Mouse (Mus musculus): ENCODE measurements around the gene Zfp992. TPM values are rescaled to one million over a fixed set of nuclear protein-coding genes. Genes with fewer than 3 reads are reported as not detected.
"Not testable (repeated sequence)": the region's sequence is repeated elsewhere in the genome, so short reads cannot be mapped to it uniquely, and the experiment has no call there.

Zfp992 gene
- polyA plus RNA-seq, 1 experiment from 2014 or later, result 1.8 TPM

DNA sequence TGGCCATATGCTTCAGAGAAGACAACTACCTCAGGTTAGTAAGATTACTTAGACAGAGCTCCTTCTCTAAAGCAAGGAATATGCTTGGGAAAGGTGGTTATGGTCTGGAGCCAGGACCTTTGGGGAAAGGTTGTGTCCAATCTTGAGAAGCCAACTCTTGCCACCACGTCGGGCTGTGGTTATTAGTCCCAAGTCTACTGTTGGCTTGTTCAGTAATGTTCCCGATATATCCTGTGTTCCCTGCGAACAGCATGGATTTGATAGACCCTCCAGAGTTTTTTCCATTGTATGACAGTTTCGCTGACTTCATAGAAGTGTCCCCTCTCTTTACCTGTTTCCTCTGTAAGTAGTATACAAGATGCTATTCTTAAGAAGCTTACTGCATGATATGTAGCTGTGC lies 888 bp downstream of the Zfp992 start:
- not testable (repeated sequence) for H3K4me1 ChIP-seq (ENCODE audit: control insufficient read depth, insufficient read depth, low read length); H3K36me3 ChIP-seq (ENCODE audit: control insufficient read depth, insufficient read depth, low read length); H3K4me3 ChIP-seq (ENCODE audit: low read depth, low read length); H3K27me3 ChIP-seq (replicated peaks; ENCODE audit: control insufficient read depth, insufficient read depth, low read length); ATAC-seq; H3K27ac ChIP-seq (ENCODE audit: low read depth, low read length); H3K4me2 ChIP-seq (ENCODE audit: low read length); H3K9ac ChIP-seq (ENCODE audit: low read length); DNase-seq (ENCODE audit: low spot score)
- 81% methylated on average over 5 of the region's 5 CpGs for WGBS
- H3K9me3 ChIP-seq (replicated peaks; ENCODE audit: control insufficient read depth, low read length), result peaks cover 33% of the 10 kb centered on the region

DNA sequence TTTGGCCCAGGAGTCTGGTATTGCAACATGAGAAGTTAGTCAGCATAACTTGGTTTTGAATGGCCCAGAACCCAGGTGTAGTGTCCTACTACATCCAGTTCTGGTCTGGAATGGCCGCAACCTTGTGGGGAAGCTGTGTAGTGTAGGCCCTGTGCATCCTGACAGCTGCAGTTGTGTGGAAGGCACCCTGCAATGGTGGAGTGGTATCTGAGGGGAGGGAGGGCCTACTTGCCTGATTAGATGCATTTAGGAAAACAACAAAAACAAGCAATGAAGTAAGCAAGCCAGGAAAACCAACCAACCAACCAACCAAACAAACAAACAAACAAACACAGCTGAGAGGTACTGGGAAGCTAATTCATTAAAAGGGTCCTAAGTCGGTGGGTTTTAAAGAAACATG lies 3.8 kb downstream of the Zfp992 start:
- H3K36me3 ChIP-seq (ENCODE audit: control insufficient read depth, insufficient read depth, low read length); H3K27me3 ChIP-seq (replicated peaks; ENCODE audit: control insufficient read depth, insufficient read depth, low read length); ATAC-seq; DNase-seq (ENCODE audit: low spot score); H3K27ac ChIP-seq (ENCODE audit: low read depth, low read length); H3K4me3 ChIP-seq (ENCODE audit: low read depth, low read length); H3K9ac ChIP-seq (ENCODE audit: low read length); H3K4me1 ChIP-seq (ENCODE audit: control insufficient read depth, insufficient read depth, low read length); H3K4me2 ChIP-seq (ENCODE audit: low read length): not testable (repeated sequence)
- peaks cover 47% of the 10 kb centered on the region for H3K9me3 ChIP-seq (replicated peaks; ENCODE audit: control insufficient read depth, low read length)
- 82% methylated on average over 2 of the region's 2 CpGs for WGBS

DNA sequence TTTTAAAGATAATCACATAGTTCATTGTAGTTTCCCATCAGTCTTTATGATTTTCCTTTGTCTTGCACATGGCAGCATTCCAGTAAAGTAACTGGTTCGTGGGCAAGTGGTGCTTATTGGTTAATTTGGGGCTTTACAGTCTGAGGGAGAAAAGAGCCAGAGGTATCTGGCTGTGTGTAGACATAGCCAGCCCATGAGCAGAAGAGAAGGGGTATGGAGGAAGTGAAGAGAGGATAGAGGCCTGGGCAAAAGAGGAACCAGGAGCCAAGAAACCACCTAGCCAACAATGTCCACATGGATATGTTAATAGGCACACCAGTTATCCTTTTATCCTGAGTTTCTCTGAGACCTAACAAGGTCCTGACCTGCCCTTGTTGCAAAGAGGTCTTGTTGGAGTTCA lies 5.3 kb downstream of the Zfp992 start:
- not testable (repeated sequence) for H3K36me3 ChIP-seq (ENCODE audit: control insufficient read depth, insufficient read depth, low read length); H3K27ac ChIP-seq (ENCODE audit: low read depth, low read length); H3K4me1 ChIP-seq (ENCODE audit: control insufficient read depth, insufficient read depth, low read length); H3K9ac ChIP-seq (ENCODE audit: low read length); H3K4me2 ChIP-seq (ENCODE audit: low read length); DNase-seq (ENCODE audit: low spot score); H3K4me3 ChIP-seq (ENCODE audit: low read depth, low read length); H3K27me3 ChIP-seq (replicated peaks; ENCODE audit: control insufficient read depth, insufficient read depth, low read length); ATAC-seq
- H3K9me3 ChIP-seq (replicated peaks; ENCODE audit: control insufficient read depth, low read length), result peaks cover 55% of the 10 kb centered on the region
- WGBS, result 51% methylated on average over 1 of the region's 1 CpGs

DNA sequence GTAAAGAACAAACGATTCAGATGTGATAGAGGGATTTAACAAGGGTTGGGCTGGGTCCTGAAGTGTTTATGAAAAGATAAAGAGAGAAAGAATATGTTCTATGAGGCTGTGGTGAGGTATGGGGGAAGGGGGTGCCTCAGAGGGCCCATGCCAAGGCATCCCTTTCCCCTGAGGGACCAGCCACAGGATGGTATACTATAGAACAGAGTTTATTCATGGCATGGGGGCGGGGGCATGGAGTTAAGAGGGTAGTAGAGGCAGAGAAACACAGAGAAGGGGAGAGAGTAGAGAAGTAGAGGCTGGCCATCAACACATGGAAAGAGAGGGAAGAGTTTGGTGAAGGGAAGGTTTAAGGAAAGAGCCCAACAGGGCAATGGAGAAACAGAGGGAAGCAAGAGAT lies 6.1 kb downstream of the Zfp992 start:
- ATAC-seq, result no peak; the same call in 1 of the 2 replicates
- Histone ChIP-seq H3K9ac (ENCODE audit: low read length) (no peak overlapping the region), H3K4me2 (ENCODE audit: low read length) (no peak overlapping the region), H3K9me3 (replicated peaks; ENCODE audit: control insufficient read depth, low read length) (peaks cover 53% of the 10 kb centered on the region), H3K4me3 (ENCODE audit: low read depth, low read length) (no peak overlapping the region), H3K27ac (ENCODE audit: low read depth, low read length) (no peak overlapping the region), H3K4me1 (ENCODE audit: control insufficient read depth, insufficient read depth, low read length) (no peaks in the 10 kb centered on the region), H3K27me3 (replicated peaks; ENCODE audit: control insufficient read depth, insufficient read depth, low read length) (no peaks in the 10 kb centered on the region), H3K36me3 (ENCODE audit: control insufficient read depth, insufficient read depth, low read length) (no peaks in the 10 kb centered on the region)
- whole genome bisulfite sequencing, result 44% methylated on average over 2 of the region's 2 CpGs
- no peak for DNase-seq (ENCODE audit: low spot score)

DNA sequence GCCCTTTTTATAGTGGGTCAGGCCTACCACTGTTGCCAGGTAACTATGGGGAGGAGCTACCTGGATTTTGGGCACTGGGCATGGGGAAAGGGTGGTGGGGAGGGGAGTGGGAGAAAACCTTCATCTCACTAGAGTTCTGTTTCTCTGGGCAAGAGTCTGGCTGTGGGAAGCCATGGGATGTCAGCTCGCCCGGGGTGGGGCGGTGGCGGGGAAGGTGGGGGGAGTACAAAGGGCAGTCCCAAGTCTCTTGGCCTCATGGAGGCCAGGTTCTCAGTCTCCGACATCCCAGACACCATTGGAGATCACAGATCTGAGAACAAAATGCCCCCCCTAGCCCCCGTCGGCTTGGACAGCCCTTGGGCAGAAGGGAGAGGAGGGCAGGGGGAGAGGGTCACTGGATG lies 6.5 kb downstream of the Zfp992 start:
- no peak overlapping the region for H3K4me3 ChIP-seq (ENCODE audit: low read depth, low read length)
- no peak overlapping the region for H3K4me2 ChIP-seq (ENCODE audit: low read length)
- DNase-seq (ENCODE audit: low spot score) (no peak), ATAC-seq (peak; percentile 43; the same call in 1 of the 2 replicates)
- no peaks in the 10 kb centered on the region for H3K4me1 ChIP-seq (ENCODE audit: control insufficient read depth, insufficient read depth, low read length)
- WGBS, result 95% methylated on average over 7 of the region's 7 CpGs
- H3K9ac ChIP-seq (ENCODE audit: low read length), result no peak overlapping the region
- no peaks in the 10 kb centered on the region for H3K27me3 ChIP-seq (replicated peaks; ENCODE audit: control insufficient read depth, insufficient read depth, low read length)
- no peaks in the 10 kb centered on the region for H3K36me3 ChIP-seq (ENCODE audit: control insufficient read depth, insufficient read depth, low read length)
- H3K27ac ChIP-seq (ENCODE audit: low read depth, low read length), result no peak overlapping the region
- H3K9me3 ChIP-seq (replicated peaks; ENCODE audit: control insufficient read depth, low read length), result peaks cover 51% of the 10 kb centered on the region

DNA sequence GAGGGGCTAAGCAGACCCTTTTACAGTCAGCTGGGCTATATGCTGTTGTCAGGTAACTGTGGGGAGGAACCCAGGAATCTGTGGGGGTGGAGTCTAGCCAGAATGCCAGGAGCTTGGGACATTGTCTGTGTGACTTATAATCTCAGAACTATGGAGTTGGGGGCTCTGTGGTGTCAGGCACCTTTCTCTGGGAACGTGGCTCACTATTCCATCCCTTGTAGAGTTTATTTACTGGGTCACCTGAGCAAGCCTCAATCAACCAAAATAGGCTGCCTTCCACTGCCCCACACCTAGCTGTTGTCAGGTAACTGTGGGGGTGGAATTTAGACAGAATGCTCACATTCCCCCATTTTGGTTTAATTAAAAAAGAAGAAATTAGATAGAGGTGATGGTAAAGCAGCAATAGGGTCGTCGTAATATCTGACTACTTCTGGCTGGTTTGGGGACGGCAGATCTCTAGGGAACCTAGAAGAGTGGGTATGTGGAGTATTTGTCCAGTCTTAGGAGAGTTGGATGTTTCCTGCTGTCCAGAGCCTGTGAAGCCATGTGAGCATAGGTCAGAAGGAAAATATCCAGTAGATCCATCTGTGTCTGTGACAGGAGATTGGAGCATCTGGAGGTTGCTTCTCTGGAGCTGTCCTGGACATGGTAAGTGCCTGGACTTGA lies 7.4 kb downstream of the Zfp992 start:
- Histone ChIP-seq H3K27ac (ENCODE audit: low read depth, low read length) (no peak overlapping the region), H3K9ac (ENCODE audit: low read length) (no peak overlapping the region), H3K4me2 (ENCODE audit: low read length) (no peak overlapping the region), H3K27me3 (replicated peaks; ENCODE audit: control insufficient read depth, insufficient read depth, low read length) (no peaks in the 10 kb centered on the region), H3K4me3 (ENCODE audit: low read depth, low read length) (no peak overlapping the region), H3K9me3 (replicated peaks; ENCODE audit: control insufficient read depth, low read length) (peaks cover 54% of the 10 kb centered on the region), H3K36me3 (ENCODE audit: control insufficient read depth, insufficient read depth, low read length) (no peaks in the 10 kb centered on the region), H3K4me1 (ENCODE audit: control insufficient read depth, insufficient read depth, low read length) (no peaks in the 10 kb centered on the region)
- DNase-seq (ENCODE audit: low spot score) (no peak), ATAC-seq (no peak)
- WGBS, result 76% methylated on average over 4 of the region's 4 CpGs

DNA sequence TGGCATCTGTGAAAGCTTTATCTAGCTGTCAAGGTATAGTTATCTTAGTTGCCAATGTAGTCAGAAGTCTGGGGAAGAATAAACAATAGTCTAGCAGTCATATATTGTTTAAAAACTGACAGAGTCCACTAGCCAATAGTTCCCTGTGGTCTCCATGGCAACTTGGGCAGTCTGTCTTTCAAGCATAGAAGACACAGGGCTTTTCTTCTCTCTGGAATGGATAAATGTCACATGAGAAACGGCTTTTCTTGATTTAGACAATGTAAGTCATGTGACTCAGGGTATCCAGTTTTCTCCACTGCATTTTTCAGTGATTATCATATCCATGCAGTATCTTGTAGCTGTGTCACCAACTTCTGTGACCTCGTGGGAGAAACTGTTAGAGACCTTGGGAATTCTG lies 8.3 kb downstream of the Zfp992 start:
- no peak for ATAC-seq
- Histone ChIP-seq H3K4me3 (ENCODE audit: low read depth, low read length) (no peak overlapping the region), H3K4me2 (ENCODE audit: low read length) (no peak overlapping the region), H3K27me3 (replicated peaks; ENCODE audit: control insufficient read depth, insufficient read depth, low read length) (no peaks in the 10 kb centered on the region), H3K36me3 (ENCODE audit: control insufficient read depth, insufficient read depth, low read length) (no peaks in the 10 kb centered on the region), H3K9me3 (replicated peaks; ENCODE audit: control insufficient read depth, low read length) (peaks cover 54% of the 10 kb centered on the region), H3K4me1 (ENCODE audit: control insufficient read depth, insufficient read depth, low read length) (no peaks in the 10 kb centered on the region), H3K27ac (ENCODE audit: low read depth, low read length) (no peak overlapping the region), H3K9ac (ENCODE audit: low read length) (no peak overlapping the region)
- WGBS, result 53% methylated on average over 2 of the region's 2 CpGs
- no peak for DNase-seq (ENCODE audit: low spot score)

DNA sequence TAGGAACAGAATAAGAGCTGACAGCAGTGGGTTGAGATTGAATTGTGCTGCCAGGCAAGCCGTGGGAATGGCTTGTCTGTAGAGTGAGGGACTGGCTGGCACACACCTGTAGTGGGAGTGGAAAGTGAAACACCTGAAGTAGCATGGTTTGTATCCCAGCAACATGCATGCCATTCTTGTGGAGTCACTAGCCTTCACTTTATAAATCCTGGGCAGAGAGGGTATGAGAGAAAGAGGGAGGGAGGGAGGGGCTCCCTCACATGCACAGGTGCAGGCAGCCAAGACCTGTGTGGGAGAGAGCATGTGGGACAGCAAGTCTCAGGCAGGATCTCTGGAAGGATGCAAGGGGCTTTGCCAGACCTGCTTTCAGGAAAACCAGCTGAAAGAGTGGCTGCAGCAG lies 8.9 kb downstream of the Zfp992 start:
- Histone ChIP-seq H3K27me3 (replicated peaks; ENCODE audit: control insufficient read depth, insufficient read depth, low read length) (no peaks in the 10 kb centered on the region), H3K4me1 (ENCODE audit: control insufficient read depth, insufficient read depth, low read length) (no peaks in the 10 kb centered on the region), H3K4me3 (ENCODE audit: low read depth, low read length) (no peak overlapping the region), H3K4me2 (ENCODE audit: low read length) (no peak overlapping the region), H3K27ac (ENCODE audit: low read depth, low read length) (no peak overlapping the region), H3K36me3 (ENCODE audit: control insufficient read depth, insufficient read depth, low read length) (no peaks in the 10 kb centered on the region), H3K9ac (ENCODE audit: low read length) (no peak overlapping the region), H3K9me3 (replicated peaks; ENCODE audit: control insufficient read depth, low read length) (peaks cover 51% of the 10 kb centered on the region)
- WGBS, result 56% methylated on average over 1 of the region's 1 CpGs
- 0 out of 2 replicates have a peak, but pooled peaks have one; percentile 21 for ATAC-seq
- no peak for DNase-seq (ENCODE audit: low spot score)

DNA sequence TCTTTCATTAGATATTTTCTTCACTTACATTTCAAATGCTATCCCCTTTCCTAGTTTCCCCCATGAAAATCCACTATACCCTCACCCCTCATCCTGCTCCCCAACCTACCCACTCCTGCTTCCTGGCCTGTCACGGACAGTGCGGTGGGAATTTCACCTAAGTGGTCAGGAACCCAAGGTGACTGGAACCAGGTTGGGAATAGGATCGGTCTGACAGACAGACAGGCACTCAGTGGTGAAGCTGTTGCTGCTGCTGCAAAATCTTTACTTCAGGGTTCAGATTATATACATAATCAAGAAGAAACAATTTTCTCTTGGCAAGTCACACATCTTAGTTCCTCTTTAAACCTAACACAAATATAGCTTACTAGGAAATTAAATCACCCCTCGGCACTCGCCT lies 11.0 kb downstream of the Zfp992 start:
- DNase-seq (ENCODE audit: low spot score); H3K4me3 ChIP-seq (ENCODE audit: low read depth, low read length); H3K27ac ChIP-seq (ENCODE audit: low read depth, low read length); H3K4me1 ChIP-seq (ENCODE audit: control insufficient read depth, insufficient read depth, low read length); H3K4me2 ChIP-seq (ENCODE audit: low read length); ATAC-seq; H3K9ac ChIP-seq (ENCODE audit: low read length); H3K36me3 ChIP-seq (ENCODE audit: control insufficient read depth, insufficient read depth, low read length); H3K27me3 ChIP-seq (replicated peaks; ENCODE audit: control insufficient read depth, insufficient read depth, low read length): not testable (repeated sequence)
- 86% methylated on average over 5 of the region's 5 CpGs for WGBS
- peaks cover 40% of the 10 kb centered on the region for H3K9me3 ChIP-seq (replicated peaks; ENCODE audit: control insufficient read depth, low read length)
